In the genomic region with DNA sequence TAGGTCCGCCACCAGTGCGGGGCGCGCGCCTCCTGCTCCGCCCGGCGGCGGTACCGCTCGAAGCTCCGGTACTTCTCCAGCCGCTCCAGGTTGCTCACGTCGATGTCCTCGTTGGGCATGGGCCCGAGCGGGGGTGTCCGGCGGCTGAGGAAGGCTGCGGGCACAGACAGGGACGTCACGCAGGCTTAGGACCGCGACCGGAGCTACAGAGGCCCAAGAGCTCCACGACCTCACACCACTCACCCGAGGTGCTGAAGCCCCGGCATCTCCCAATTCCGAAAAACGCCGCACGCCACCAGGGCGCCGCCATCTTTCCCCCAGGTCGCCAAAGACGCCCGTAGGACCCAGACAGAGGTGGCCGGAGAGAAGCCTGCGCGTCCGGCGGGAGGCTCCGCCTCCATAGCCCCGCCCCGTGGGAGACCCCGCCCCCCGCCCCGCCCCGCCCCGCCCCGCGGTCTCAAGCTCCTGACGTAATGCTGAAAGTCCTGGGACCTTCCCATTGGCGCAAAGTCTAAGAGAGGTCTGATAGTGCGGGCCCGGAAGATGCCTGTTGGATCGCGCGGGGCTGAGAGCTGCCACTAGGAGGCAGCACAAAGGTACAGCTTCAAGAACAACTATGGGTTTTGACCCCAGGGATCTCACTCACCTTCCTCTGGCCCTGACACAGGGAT, we compare ENCODE assay signal across 8 mouse cellular contexts. TPM values are rescaled to one million over a fixed set of nuclear protein-coding genes. Genes with fewer than 3 reads are reported as not detected.
DNase-seq lines count a peak whose midpoint lies in the region; ATAC-seq and TF ChIP-seq lines count a peak whose summit lies in the region.

A gene (minus strand): TSS at position 401 of the 671 bp plus-strand sequence.

- ATAC-seq in Patski: peak; percentile 77
- peak; percentile 95 for ATAC-seq in hindbrain, embryonic 14.5 days (ENCODE audit: low FRiP score)

- in situ Hi-C loops in Patski (cut with MboI; ENCODE audit: low pct_unique_long_range_greater_than_20kb): no loop called here

- H3K27me3 ChIP-seq in Patski: no peaks in the 10 kb centered on the region
- no peaks in the 10 kb centered on the region for H3K27me3 ChIP-seq in hindbrain, embryonic 14.5 days (ENCODE audit: control insufficient read depth, insufficient read depth, low read length)

- DNase-seq in Patski (ENCODE audit: low read depth, low spot score): peak; percentile 69
- peak; percentile 89 to 90 for DNase-seq in cerebellum, postnatal 14 days
- peak; percentile 56 to 67 for DNase-seq in frontal cortex, postnatal 25 days (ENCODE audit: low spot score in 2 of 2)
- peak; percentile 88 for DNase-seq in hindbrain, embryonic 14.5 days (ENCODE audit: low spot score)
- DNase-seq in layer of hippocampus, postnatal 36 days: peak; percentile 77 to 78
- peak; percentile 97 for DNase-seq in lung, postnatal 36 days
- peak; percentile 98 for DNase-seq in retina, postnatal 1 day
- DNase-seq in urinary bladder, adult 18-20 months (ENCODE audit: low spot score in 2 of 2): peak; percentile 82 to 87

- peak within 1 kb of the TSS; percentile 64 for H3K4me3 ChIP-seq in hindbrain, embryonic 14.5 days (replicated peaks; ENCODE audit: low read length)

- WGBS in hindbrain, embryonic 14.5 days: under 1% methylated on average over 57 of the region's 60 CpGs

- H3K4me1 ChIP-seq in hindbrain, embryonic 14.5 days (replicated peaks; ENCODE audit: control insufficient read depth, insufficient read depth, low read length): peaks cover 6% of the 10 kb centered on the region; the same call in 1 of the 2 replicates

- peak within 1 kb of the TSS; percentile 73 for H3K27ac ChIP-seq in hindbrain, embryonic 14.5 days

- peaks cover 41% of the 10 kb centered on the region for H3K36me3 ChIP-seq in hindbrain, embryonic 14.5 days (replicated peaks; ENCODE audit: control insufficient read depth, insufficient read depth)

- no peak for TF ChIP-seq CTCF in Patski (IDR thresholded peaks at IDR 0.05)

- POLR2A ChIA-PET in Patski (lab: Charles Lee): interaction anchor here (0.5 to 0.6 kb wide), 3 partner anchors 33 to 53 kb away, joined by 3 to 4 read pairs (median 3); no protein-coding TSS in a partner anchor

- CTCF ChIA-PET in Patski (lab: Charles Lee): interaction anchor here (0.7 to 1.6 kb wide), 15 partner anchors 9 to 92 kb away, joined by 3 to 6 read pairs (median 3); a partner anchor contains a TSS

- no peaks in the 10 kb centered on the region for H3K9me3 ChIP-seq in hindbrain, embryonic 14.5 days (ENCODE audit: control insufficient read depth, low read length)

- peak within 1 kb of the TSS; percentile 69 for H3K4me2 ChIP-seq in hindbrain, embryonic 14.5 days (replicated peaks)

- peak within 1 kb of the TSS; percentile 71 for H3K9ac ChIP-seq in hindbrain, embryonic 14.5 days

RNA-seq across cellular contexts. Expression of the gene that starts here (rescaled TPM):
- polyA plus RNA-seq in Patski (2021): 89.7 TPM
- polyA plus RNA-seq in hindbrain, embryonic 14.5 days (2014; fragmentation: Nextera tagmentation; extraction: Ambion mirVana): 79.4 and 83.1 TPM in 2 replicates
- total RNA-seq in layer of hippocampus, postnatal 36 days (2021): 10 to 100 TPM; 55.1 to 58.2 TPM

Comparison
In these comparisons a context has a peak if more than half of its experiments do, and no peak if none do; other contexts are left out.
1. Peak in every context shown above with its lines: DNase-seq, ATAC-seq, H3K4me3 ChIP-seq and H3K27ac ChIP-seq.